Comparison of ENCODE assay signal across 40 mouse cellular contexts in the genomic region with DNA sequence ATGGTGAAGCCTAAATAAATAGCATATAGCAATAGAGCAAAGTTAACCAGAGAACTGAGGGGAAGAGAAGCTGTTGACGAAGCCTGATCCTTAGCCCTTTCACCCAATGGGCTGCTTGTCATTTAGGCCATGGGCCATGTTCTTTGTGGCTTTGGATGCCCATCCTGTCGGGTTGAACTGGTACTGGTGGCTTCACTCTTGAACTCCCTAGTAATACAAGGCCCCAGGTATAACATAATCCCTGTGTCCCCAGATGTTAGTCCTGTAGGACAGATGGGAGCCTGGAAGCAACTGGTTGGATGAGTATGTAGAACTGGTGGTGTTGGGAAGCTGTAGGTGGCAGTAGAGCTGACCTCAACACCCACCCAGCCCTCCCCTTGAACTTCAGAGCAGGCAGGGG. TPM values are rescaled to one million over a fixed set of nuclear protein-coding genes. Genes with fewer than 3 reads are reported as not detected.
"Had no signal": no experiment of that assay in that cellular context is flagged by ENCODE, and none has a peak within 500 bp of the region (broad histone marks: within the 10 kb centered on the region; RNA-seq: fewer than 3 reads in every experiment).

No protein-coding gene starts in this region.

- H3K4me1 ChIP-seq: heart, embryonic 12.5 days; heart, embryonic 13.5 days; heart, embryonic 15.5 days; hindbrain, embryonic 10.5 days; hindbrain, embryonic 12.5 days; hindbrain, embryonic 13.5 days; hindbrain, embryonic 15.5 days; intestine, embryonic 15.5 days; kidney, embryonic 15.5 days had no signal

- H3K27me3 ChIP-seq: heart, embryonic 12.5 days; heart, embryonic 13.5 days; heart, embryonic 15.5 days; hindbrain, embryonic 12.5 days; hindbrain, embryonic 13.5 days; hindbrain, embryonic 15.5 days; intestine, embryonic 15.5 days; kidney, embryonic 15.5 days had no signal

- H3K4me3 ChIP-seq: heart, embryonic 12.5 days; heart, embryonic 13.5 days; heart, embryonic 15.5 days; hindbrain, embryonic 10.5 days; hindbrain, embryonic 12.5 days; hindbrain, embryonic 13.5 days; hindbrain, embryonic 15.5 days; intestine, embryonic 15.5 days; kidney, embryonic 15.5 days; layer of hippocampus, adult 2 months; left cerebral cortex, adult 2 months had no signal

- H3K27ac ChIP-seq: heart, embryonic 13.5 days; heart, embryonic 15.5 days; hindbrain, embryonic 10.5 days; hindbrain, embryonic 12.5 days; hindbrain, embryonic 13.5 days; hindbrain, embryonic 14.5 days; hindbrain, embryonic 15.5 days; hindbrain, postnatal 0 days; intestine, embryonic 15.5 days; kidney, embryonic 15.5 days; kidney, postnatal 0 days; layer of hippocampus, adult 2 months; left cerebral cortex, adult 2 months had no signal

- H3K36me3 ChIP-seq: heart, embryonic 12.5 days; heart, embryonic 13.5 days; heart, embryonic 15.5 days; hindbrain, embryonic 10.5 days; hindbrain, embryonic 12.5 days; hindbrain, embryonic 13.5 days; hindbrain, embryonic 15.5 days; intestine, embryonic 15.5 days; kidney, embryonic 15.5 days had no signal

- DNase-seq: heart, postnatal 10 days; heart, postnatal 14 days; heart, postnatal 36 days; heart, postnatal 4 days; kidney, adult 11 months; kidney, adult 18-20 months; kidney, adult 2 months; kidney, adult 8-10 months; kidney, adult 9 months; kidney, postnatal 10 days; kidney, postnatal 14 days; kidney, postnatal 25 days; kidney, postnatal 36 days; kidney, postnatal 4 days; layer of hippocampus, adult 9-11 months; layer of hippocampus, postnatal 36 days had no signal

- H3K9me3 ChIP-seq: heart, embryonic 12.5 days; heart, embryonic 13.5 days; heart, embryonic 15.5 days; hindbrain, embryonic 10.5 days; hindbrain, embryonic 12.5 days; hindbrain, embryonic 13.5 days; hindbrain, embryonic 15.5 days; intestine, embryonic 15.5 days; kidney, embryonic 15.5 days had no signal

RNA-seq across cellular contexts. Expression of a gene that starts 5.1 kb away (rescaled TPM):
- polyA plus RNA-seq: heart, embryonic 11.5 days; heart, embryonic 12.5 days; heart, embryonic 13.5 days; heart, embryonic 14.5 days; heart, embryonic 15.5 days; heart, embryonic 16.5 days; heart, postnatal 0 days; hindbrain, embryonic 10.5 days; hindbrain, embryonic 12.5 days; hindbrain, embryonic 13.5 days; hindbrain, embryonic 14.5 days; hindbrain, embryonic 15.5 days; hindbrain, postnatal 0 days; inflammation-experienced regulatory T-cells, adult 6 months; intestine, embryonic 14.5 days; intestine, embryonic 15.5 days; intestine, embryonic 16.5 days; kidney, adult 2 months; kidney, embryonic 14.5 days; kidney, embryonic 15.5 days; kidney, embryonic 16.5 days; kidney, postnatal 0 days; large intestine, adult 2 months had no signal

RNA-seq across cellular contexts. Expression of a gene that starts 30.5 kb away (rescaled TPM):
- polyA plus RNA-seq: heart, embryonic 11.5 days; heart, embryonic 12.5 days; heart, embryonic 13.5 days; heart, embryonic 14.5 days; inflammation-experienced regulatory T-cells, adult 6 months; intestine, embryonic 14.5 days; intestine, embryonic 15.5 days; kidney, embryonic 14.5 days; kidney, embryonic 15.5 days; large intestine, adult 2 months had no signal

RNA-seq across cellular contexts. Expression of a gene that starts 56.0 kb away (rescaled TPM):
- polyA plus RNA-seq: hindbrain, embryonic 10.5 days; inflammation-experienced regulatory T-cells, adult 6 months; kidney, adult 2 months; large intestine, adult 2 months had no signal
